Mouse (Mus musculus) midbrain, embryonic 14.5 days (tissue): ENCODE measurements at regions not wholly inside any gene's neighbourhood (a gene's known extent, or its start where the extent isn't known, plus 50 kb on each side); places are given as distances from the start of the nearest gene placed in this dataset.

Source experiments
- ATAC-seq: fragments of 200-750 bp; cut with Nextera tagmentation; 2 replicates; pipeline ENCODE4 v1.8.0; 2017; ENCODE audit warnings: moderate number of reproducible peaks, moderate library complexity; ENCODE audit not compliant: low FRiP score, low TSS enrichment
- DNase-seq: peaks from one replicate; pipeline ENCODE4 v3.0.0-alpha.2; 2015
- H3K27ac ChIP-seq: fragments of 300-500 bp; sonication (generic); replicated peaks from 2 replicates; pipeline ENCODE4 v1.5.1; 2014; ENCODE audit warnings: mild to moderate bottlenecking, low read depth, low read length, moderate library complexity
- H3K27me3 ChIP-seq: fragments of 300-500 bp; sonication (generic); 2 replicates; pipeline ENCODE4 v1.6.1; 2014; ENCODE audit warnings: low read length, control low read depth, mixed read lengths; ENCODE audit not compliant: control insufficient read depth, insufficient read depth
- H3K36me3 ChIP-seq: fragments of 300-500 bp; sonication (generic); 2 replicates; pipeline ENCODE4 v1.6.1; 2014; ENCODE audit warnings: low read length, control low read depth; ENCODE audit not compliant: control insufficient read depth, insufficient read depth
- H3K4me1 ChIP-seq: fragments of 300-500 bp; sonication (generic); 2 replicates; pipeline ENCODE4 v1.6.1; 2014; ENCODE audit warnings: mild to moderate bottlenecking, antibody characterized with exemption, low read length, control low read depth; ENCODE audit not compliant: control insufficient read depth, insufficient read depth
- H3K4me2 ChIP-seq: fragments of 300-500 bp; sonication (generic); 2 replicates; pipeline ENCODE4 v1.6.1; 2014; ENCODE audit warnings: mild to moderate bottlenecking, low read length, moderate library complexity
- H3K4me3 ChIP-seq: fragments of 300-500 bp; sonication (generic); replicated peaks from 2 replicates; pipeline ENCODE4 v1.5.1; 2014; ENCODE audit warnings: low read depth, low read length
- H3K9ac ChIP-seq: fragments of 300-500 bp; sonication (generic); replicated peaks from 2 replicates; pipeline ENCODE4 v1.6.1; 2014; ENCODE audit warnings: mild to moderate bottlenecking, low read length, moderate library complexity
- H3K9me3 ChIP-seq: fragments of 300-500 bp; sonication (generic); 2 replicates; pipeline ENCODE4 v1.6.1; 2016; ENCODE audit warnings: low read length, control low read depth, mixed read lengths; ENCODE audit not compliant: control insufficient read depth
- WGBS: fragments of 180-500 bp; shearing (Covaris S2); extraction: QIAGEN DNeasy Blood & Tissue Kit; methylation state at CpG from one replicate; pipeline ENCODE4 v1.1.7; 2014; 5-methylcytosine and 5-hydroxymethylcytosine counted together

DNA sequence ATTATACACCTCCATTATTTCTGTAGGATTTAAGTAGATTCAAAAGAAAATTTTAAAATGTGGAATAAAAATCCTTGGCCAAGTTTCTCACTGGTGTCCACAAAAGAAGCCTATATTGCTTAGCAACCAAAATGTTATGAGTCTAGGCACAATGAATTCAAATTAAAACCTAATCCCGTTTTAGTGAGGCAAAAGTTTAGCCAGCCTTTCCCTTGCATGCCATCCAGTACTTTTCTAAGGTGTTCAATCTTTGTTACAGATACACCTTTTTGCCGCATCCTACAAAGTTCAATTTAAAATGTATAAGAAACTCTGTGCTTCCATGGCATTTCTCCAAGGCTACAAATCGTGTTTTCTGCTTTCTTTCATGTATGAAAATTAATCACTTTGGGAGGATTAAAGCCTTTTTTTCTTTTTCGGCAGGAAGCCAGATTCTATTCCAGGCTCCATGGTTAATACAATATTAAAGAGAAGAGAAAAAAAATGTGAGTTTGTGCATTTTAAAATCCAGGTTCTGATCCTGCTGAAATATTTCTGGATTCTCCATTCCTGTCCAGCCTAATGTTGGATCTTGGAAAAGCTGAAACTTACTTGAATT is 463.8 kb downstream of the Kctd8 start:
- H3K4me1 ChIP-seq: peaks cover 3% of the 10 kb centered on the region; the same call in 1 of the 2 replicates
- no peak overlapping the region for H3K4me2 ChIP-seq
- H3K9me3 ChIP-seq: no peaks in the 10 kb centered on the region
- ATAC-seq (0 out of 2 replicates have a peak, but pooled peaks have one; percentile 53), DNase-seq (peak; percentile 73)
- H3K36me3 ChIP-seq: no peaks in the 10 kb centered on the region
- H3K4me3 ChIP-seq: no peak overlapping the region
- H3K9ac ChIP-seq: no peak overlapping the region
- H3K27me3 ChIP-seq: no peaks in the 10 kb centered on the region
- no peak overlapping the region for H3K27ac ChIP-seq
- 18% methylated on average over 4 of the region's 4 CpGs for WGBS

DNA sequence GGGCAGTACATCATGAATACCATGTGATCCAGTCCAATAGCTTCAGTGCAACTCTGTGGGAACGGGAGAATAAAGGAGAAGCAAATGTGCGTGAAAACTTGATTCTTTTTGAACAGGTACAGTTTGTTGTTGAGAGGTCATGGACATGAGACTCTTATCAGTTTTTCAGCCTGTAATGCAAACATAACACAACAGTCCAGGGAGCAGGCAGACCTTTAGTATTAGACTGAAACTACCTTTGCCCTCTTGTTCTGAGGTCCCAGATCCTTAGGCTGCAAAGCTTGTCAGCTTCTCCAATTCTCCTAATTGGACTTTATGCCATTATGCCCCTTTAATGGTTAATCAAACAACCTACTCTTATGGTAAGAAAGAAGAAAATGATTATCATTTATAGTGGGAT is 470.1 kb downstream of the Kctd8 start:
- 78% methylated on average over 2 of the region's 2 CpGs for WGBS
- H3K4me2 ChIP-seq: no peak overlapping the region
- no peaks in the 10 kb centered on the region for H3K9me3 ChIP-seq
- no peaks in the 10 kb centered on the region for H3K36me3 ChIP-seq
- H3K4me1 ChIP-seq: no peaks in the 10 kb centered on the region
- DNase-seq (no peak), ATAC-seq (no peak)
- H3K4me3 ChIP-seq: no peak overlapping the region
- H3K27ac ChIP-seq: no peak overlapping the region
- H3K27me3 ChIP-seq: no peaks in the 10 kb centered on the region
- H3K9ac ChIP-seq: no peak overlapping the region
